Mouse (Mus musculus) C2C12 (cell line): Measurements from ENCODE around the gene Ptpre. TPM values are rescaled to one million over a fixed set of nuclear protein-coding genes. Genes with fewer than 3 reads are reported as not detected.

ENCODE experiments used
- H3K27me3 ChIP-seq: one replicate; pipeline ENCODE4 v1.6.1; 2011; ENCODE audit not compliant: control insufficient read depth, insufficient read depth, insufficient read length
- H3K36me3 ChIP-seq: one replicate; pipeline ENCODE4 v1.6.1; 2011; ENCODE audit not compliant: control insufficient read depth, insufficient read depth
- H3K4me3 ChIP-seq: one replicate; pipeline ENCODE4 v1.5.1; 2011; ENCODE audit warnings: mild to moderate bottlenecking, control low read depth; ENCODE audit not compliant: poor library complexity, insufficient read depth, severe bottlenecking
- H3K79me2 ChIP-seq: one replicate; pipeline ENCODE4 v1.6.1; 2011; ENCODE audit not compliant: control insufficient read depth, insufficient read depth
- H3K79me3 ChIP-seq: one replicate; pipeline ENCODE4 v1.6.1; 2011; ENCODE audit warnings: low read depth, control low read depth
- H3ac ChIP-seq: one replicate; pipeline ENCODE3; 2011; ENCODE audit warnings: low read depth; ENCODE audit not compliant: control insufficient read depth, insufficient read length
- CEBPB ChIP-seq: IDR thresholded peaks from one replicate; pipeline ENCODE4 v1.6.1; 2011; ENCODE audit warnings: low read depth, mild to moderate bottlenecking, control low read depth, moderate library complexity
- CTCF ChIP-seq: IDR thresholded peaks from one replicate; pipeline ENCODE4 v1.5.1; 2011; ENCODE audit not compliant: control insufficient read depth, insufficient read depth, insufficient read length
- FOSL1 ChIP-seq: IDR thresholded peaks from one replicate; pipeline ENCODE4 v1.8.0; 2011; ENCODE audit warnings: mild to moderate bottlenecking, low read length; ENCODE audit not compliant: poor library complexity, insufficient read depth, severe bottlenecking
- MAX ChIP-seq: IDR thresholded peaks from one replicate; pipeline ENCODE4 v1.6.1; 2011; ENCODE audit warnings: mild to moderate bottlenecking, control low read depth
- MYOD1 ChIP-seq: IDR thresholded peaks from one replicate; pipeline ENCODE4 v1.6.1; 2011; ENCODE audit warnings: low read depth; ENCODE audit not compliant: control insufficient read depth, insufficient read length
- MYOG ChIP-seq: IDR thresholded peaks from one replicate; pipeline ENCODE4 v1.6.1; 2011; ENCODE audit not compliant: control insufficient read depth, insufficient read length; ENCODE audit errors: extremely low read depth
- USF1 ChIP-seq: IDR thresholded peaks from one replicate; pipeline ENCODE4 v1.6.1; 2011; ENCODE audit warnings: low read depth, mild to moderate bottlenecking, control low read depth, moderate library complexity
- polyA plus RNA-seq: library from polyadenylated mRNA; unstranded; fragments of >200 nt; fragmentation: generic; extraction: Trizol; gene quantifications from one replicate; pipeline ENCODE4 v1.2.1, GENCODE M21; 2012; ENCODE audit warnings: missing spikeins

Ptpre gene
- polyA plus RNA-seq, 1 experiment: 1.5 TPM

DNA sequence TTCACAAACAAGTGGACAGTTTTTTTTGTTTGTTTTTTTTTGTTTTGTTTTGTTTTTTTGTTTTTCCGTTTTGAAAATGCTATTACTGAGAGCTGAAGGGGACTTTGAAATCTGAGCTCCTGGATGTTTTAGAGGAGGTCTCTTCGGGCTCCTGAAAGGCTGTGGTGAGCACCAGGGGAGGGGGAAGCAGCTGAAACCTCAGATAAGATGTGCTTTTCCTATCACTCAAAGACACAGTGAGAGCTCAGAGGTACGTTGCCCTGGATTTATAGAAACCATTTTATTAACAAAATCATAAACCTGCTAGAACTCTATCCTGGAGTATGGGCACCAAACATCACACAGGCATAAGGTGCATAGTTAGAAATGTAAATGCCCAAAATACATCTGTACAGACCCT, 10.1 kb upstream of the Ptpre start:
- H3ac ChIP-seq: no peak overlapping the region
- TF ChIP-seq MYOD1 (no peak), FOSL1 (no peak), CTCF (no peak), CEBPB (no peak), MYOG (no peak), MAX (no peak), USF1 (no peak)
- H3K79me3 ChIP-seq: no peaks in the 10 kb centered on the region
- H3K79me2 ChIP-seq: no peaks in the 10 kb centered on the region
- H3K36me3 ChIP-seq: no peaks in the 10 kb centered on the region
- no peak overlapping the region for H3K4me3 ChIP-seq
- H3K27me3 ChIP-seq: no peaks in the 10 kb centered on the region

DNA sequence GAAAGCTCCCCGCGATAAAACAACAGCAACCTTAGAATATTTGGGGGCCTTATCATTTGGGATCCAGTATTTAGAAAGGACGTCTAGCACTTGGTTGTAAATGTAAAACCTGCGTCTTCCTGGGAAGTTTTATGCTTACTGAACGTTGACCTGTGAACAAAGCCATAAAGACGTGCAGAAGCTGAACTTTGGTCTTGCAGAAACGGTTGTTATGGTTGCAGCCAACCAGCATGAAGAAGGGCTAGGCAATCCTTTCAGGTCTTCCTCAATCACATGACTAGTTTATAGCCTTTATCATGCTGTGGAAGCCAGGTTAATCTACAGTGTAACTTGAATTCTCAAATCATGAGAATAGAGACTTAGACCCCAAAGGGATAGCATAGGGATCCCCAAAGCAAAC, 8.8 kb upstream of the Ptpre start, which contains the start of gene Clrn3:
TSS of gene Clrn3 (minus strand) at position 140 of the 400 bp plus-strand sequence.
- H3ac ChIP-seq: no peak within 1 kb of the TSS
- no peaks in the 10 kb centered on the region for H3K36me3 ChIP-seq

DNA sequence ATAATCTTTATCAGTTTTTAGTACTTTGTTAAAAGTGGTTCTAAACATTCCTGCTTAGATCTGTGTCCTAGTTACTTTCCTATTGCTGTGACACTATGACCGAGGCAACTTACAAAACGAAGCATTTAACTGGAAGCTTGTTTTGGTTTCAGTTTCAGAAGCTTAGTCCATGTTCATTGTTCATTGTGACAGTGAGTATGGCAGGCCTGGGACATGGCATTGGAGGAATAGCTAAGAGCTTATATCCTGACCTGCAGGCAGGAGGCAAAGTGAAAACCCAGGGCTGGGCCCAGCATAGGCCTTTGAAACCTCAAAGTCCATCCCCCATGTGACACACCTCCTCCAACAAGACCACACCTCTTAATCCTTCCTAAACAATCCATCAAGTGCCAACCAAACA, 8.2 kb upstream of the Ptpre start:
- Histone ChIP-seq H3K79me2 (no peaks in the 10 kb centered on the region), H3K79me3 (no peaks in the 10 kb centered on the region), H3K36me3 (no peaks in the 10 kb centered on the region), H3K4me3 (no peak overlapping the region), H3ac (no peak overlapping the region), H3K27me3 (no peaks in the 10 kb centered on the region)
- TF ChIP-seq MYOD1: no peak
- no peak for TF ChIP-seq CEBPB
- TF ChIP-seq FOSL1: no peak
- no peak for TF ChIP-seq CTCF
- no peak for TF ChIP-seq MYOG
- no peak for TF ChIP-seq USF1
- TF ChIP-seq MAX: no peak

More for the DNA sequence above, 8.8 kb upstream of the Ptpre start, which contains the start of gene Clrn3:
- Histone ChIP-seq H3K27me3 (no peaks in the 10 kb centered on the region), H3K79me2 (no peaks in the 10 kb centered on the region), H3K4me3 (no peak within 1 kb of the TSS), H3K79me3 (no peaks in the 10 kb centered on the region)
- no peak for TF ChIP-seq CTCF
- no peak for TF ChIP-seq USF1
- no peak for TF ChIP-seq MAX
- no peak for TF ChIP-seq CEBPB
- TF ChIP-seq MYOG: no peak
- no peak for TF ChIP-seq MYOD1

DNA sequence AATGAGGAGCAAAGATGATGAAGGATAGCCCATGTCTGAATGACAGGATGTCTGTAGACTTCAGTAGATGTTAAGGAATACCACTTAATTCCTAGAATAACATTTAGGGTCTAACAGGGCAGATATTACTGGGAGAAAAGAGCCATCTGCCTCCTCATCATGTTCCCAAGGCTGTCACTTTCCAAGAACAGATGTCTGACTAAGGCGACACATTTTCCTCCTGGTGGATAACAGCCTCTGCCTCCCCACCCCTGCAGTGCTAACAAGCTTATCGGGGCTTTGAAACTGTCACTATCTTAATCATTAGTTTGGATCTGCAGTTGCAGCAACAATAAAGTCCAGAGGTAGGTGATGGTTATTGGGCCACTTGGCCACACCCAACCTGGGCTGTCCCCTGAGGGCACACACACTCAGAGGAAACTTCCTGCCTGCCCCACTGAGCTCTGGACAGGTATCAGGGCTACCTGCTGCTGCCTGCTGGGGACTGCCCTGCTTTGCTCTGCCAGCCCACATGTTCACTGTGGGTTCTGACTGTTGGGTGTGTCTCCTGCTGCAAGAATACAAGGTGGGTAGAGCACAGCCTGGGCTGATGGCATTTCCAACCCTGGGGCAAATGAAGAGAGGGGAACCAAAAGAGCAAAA, 2.6 kb upstream of the Ptpre start:
- Histone ChIP-seq H3K79me2 (no peaks in the 10 kb centered on the region), H3K79me3 (no peaks in the 10 kb centered on the region), H3K36me3 (no peaks in the 10 kb centered on the region), H3K4me3 (no peak overlapping the region), H3ac (no peak overlapping the region), H3K27me3 (no peaks in the 10 kb centered on the region)
- TF ChIP-seq FOSL1: no peak
- TF ChIP-seq MAX: no peak
- no peak for TF ChIP-seq MYOD1
- TF ChIP-seq MYOG: no peak
- no peak for TF ChIP-seq CTCF
- no peak for TF ChIP-seq USF1
- TF ChIP-seq CEBPB: no peak

DNA sequence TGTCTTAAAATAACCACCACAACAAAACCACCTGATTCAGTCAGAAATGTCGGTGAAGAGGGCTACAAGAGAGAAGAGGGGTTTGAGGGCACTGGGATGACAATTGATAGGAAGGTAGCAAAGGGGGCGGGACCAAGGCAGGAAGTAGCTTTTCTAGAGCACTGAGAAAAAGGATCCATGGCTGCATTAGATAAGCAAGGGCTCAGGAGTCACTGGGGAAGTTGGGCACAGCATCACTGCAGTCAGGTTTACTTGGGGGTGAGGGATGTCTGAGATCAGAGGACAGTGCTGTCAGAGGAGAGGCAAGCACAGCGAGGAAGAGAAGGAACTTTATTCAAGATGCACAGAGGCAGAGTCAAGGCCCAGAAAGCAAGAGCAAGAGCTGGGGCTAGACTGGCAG, 1.4 kb upstream of the Ptpre start:
- Histone ChIP-seq H3K79me2 (no peaks in the 10 kb centered on the region), H3K36me3 (no peaks in the 10 kb centered on the region), H3K4me3 (no peak overlapping the region), H3K79me3 (no peaks in the 10 kb centered on the region), H3K27me3 (no peaks in the 10 kb centered on the region), H3ac (no peak overlapping the region)
- TF ChIP-seq CTCF (no peak), CEBPB (no peak), MAX (no peak), MYOD1 (no peak), MYOG (no peak), USF1 (no peak), FOSL1 (no peak)

DNA sequence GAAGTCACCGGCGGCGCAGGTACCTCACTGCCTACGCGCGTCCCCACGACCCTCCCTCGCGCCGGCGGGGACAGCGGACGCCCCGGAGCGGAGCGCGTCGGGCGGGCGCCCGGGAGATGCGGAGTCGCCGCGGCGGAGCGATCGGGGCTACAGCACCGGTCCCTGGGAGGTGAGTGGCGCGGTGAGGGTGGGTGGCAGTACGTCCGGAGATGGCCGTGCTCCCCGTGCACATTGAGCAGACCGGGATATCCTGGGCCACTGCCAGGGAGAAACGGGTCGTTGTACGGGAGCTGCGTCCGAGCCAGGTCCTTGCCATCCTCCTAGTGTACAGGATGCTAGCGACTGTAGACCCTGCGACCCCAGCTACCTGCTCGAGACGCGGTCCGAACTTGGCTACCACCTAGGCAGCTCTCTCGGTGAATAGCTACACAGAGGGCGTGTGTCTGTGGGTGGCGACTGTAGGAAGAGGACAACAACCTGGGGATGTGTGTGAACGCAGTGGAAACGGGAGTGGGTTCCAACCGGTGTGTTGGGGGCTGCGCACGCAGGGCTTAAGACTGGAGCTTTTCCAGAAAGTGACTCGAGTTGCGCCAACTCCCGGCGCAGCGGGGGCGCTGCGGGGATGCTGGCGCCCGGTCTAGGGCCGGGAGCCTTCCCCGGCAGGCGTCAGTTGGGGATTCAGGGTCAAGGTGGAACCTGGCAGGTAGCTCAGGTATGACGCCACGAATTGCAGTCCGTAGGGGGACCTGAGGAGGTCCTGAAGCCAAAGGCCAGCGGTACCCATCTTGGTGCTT, 864 bp downstream of the Ptpre start:
- TF ChIP-seq CEBPB (no peak), MAX (no peak), MYOG (no peak), CTCF (no peak), USF1 (no peak), MYOD1 (no peak), FOSL1 (no peak)
- Histone ChIP-seq H3K79me2 (no peaks in the 10 kb centered on the region), H3K79me3 (no peaks in the 10 kb centered on the region), H3K36me3 (no peaks in the 10 kb centered on the region), H3K27me3 (no peaks in the 10 kb centered on the region), H3ac (peak overlapping the region; percentile 64), H3K4me3 (peak overlapping the region; percentile 25)
